Mouse (Mus musculus): ENCODE data around the gene Il1r1.
A peak's percentile ranks its signal among the peaks of the same experiment; 100 is the strongest.

DNA sequence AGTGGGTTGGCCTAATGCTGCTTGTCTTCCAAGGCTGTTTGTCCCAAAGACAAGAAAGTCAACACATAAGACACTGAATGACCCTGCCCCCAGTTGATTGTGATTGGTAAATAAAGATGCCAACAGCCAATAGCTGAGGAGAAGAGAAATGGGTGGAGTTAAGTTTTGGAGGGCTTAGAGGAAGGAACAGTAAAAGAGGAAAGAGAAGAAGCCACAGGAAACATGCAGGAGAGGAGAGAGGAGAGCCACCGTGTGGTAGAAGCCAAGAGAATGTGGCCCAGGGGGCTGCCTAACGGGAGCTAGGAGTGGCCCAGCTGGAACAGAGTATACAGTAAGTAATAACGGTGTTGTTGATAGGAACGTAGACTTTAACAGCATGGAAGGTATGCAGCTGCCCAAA, 25.5 kb downstream of the Il1r1 start:
- 0 out of 2 replicates have a peak, but pooled peaks have one; percentile 11 for TF ChIP-seq CTCF (IDR thresholded peaks at IDR 0.05; ENCODE audit: control insufficient read depth, insufficient read depth, low read length)
- TF ChIP-seq POLR2A (IDR thresholded peaks at IDR 0.05; ENCODE audit: borderline replicate concordance, control insufficient read depth, low read depth, low read length) = no peak
